Mouse (Mus musculus) R1 (cell line): ENCODE results near the gene Mrpl42.

Experiments
- DNase-seq: peaks from one replicate; pipeline ENCODE4 v3.0.0-alpha.2; 2018; ENCODE audit warnings: low read depth, low spot score

Gene Mrpl42

DNA sequence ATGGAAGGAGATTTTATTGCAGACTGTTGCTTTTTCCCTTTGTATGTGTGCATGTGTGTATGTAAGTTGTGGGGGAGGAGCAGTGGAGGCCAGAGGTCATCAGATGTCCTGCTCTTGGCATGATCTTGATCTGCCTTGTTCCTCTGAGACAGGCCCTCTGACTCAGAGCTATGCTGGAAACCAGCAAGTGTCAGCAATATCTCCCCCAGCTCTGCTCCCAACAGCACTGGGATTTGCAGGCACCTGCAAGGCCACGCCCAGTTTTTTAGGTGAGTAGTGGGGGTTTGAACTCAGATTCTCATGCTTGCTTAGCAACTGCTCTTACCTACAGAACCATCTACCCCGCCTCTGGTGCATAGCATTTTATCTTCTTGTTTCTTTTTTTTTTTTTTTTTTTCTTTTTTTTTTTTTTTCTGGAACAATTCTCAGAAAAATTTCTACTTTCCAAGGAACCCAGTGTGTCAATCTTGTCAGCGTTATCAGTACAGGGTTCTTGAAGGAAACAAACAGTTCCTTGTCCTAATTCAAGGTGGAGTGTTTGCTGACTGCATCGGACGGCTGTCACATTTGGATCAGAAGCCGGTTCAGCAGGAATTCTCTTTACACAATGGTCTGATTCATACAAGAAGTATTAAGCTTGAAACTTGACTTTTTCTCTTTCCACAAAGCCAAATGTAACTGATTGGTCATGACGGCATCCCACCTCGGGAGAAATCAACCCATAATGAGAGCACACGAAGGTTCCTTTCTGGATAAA lies 43.5 kb downstream of the Mrpl42 start:
- DNase-seq: no peak

DNA sequence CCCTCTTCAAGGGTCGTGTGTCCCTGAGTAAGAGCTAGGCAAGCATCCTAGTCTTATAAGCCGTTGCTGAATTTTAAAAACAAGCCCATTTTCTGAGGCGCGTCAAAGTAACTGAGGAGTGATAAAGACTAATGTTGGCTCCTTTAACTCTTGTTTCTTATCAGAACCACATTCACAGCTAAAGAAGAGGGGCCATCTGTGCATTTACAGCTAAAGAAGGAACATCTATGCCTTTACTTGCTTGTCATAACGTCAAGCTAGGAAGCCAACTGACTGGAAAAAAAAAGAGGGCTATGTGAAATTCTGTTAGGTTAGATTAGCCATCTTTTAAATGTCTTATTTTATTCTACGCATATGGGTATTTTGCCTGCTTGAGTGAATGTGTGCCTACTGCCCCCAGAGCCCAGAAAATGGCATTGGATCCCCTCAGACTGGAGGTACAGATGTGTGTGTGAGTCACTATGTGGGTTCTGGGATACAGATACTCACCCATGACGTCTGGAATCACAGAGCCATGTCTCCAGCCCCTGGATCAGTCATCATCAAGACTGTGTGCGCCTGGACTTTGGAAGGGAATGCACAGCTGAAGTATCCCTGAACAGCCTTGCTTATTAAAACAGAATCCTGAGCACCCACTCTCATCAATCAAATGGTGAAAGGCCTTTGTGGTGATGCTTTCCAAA lies 44.2 kb downstream of the Mrpl42 start:
- DNase-seq: no peak

DNA sequence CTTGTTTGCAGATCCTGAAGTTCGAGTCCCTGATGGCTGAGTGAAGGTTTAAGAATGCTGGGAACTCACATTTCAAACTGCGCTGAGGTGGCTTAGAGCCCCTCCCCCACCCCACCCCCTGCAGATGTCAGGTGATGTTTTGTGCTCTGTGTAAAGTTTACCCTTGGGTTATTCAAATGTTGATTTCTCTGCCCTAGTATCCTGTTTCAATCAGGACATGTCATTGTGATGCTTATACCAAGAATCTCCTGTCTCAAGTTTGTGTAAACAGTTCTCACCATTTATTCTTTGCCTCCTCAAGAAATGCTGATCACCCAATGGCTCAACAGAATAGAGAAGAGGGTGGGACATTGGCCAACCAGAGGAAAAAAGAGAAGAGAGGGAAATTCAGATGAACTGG lies 45.6 kb downstream of the Mrpl42 start:
- DNase-seq: peak; percentile 99

GRCm38 (mm10) chr10:95453282-95453681 lies 48.5 kb downstream of the Mrpl42 start:
- peak; percentile 91 for DNase-seq

- no peak for DNase-seq
Measured at GRCm38 (mm10) chr10:95449033-95449432, 52.7 kb downstream of the Mrpl42 start.

DNA sequence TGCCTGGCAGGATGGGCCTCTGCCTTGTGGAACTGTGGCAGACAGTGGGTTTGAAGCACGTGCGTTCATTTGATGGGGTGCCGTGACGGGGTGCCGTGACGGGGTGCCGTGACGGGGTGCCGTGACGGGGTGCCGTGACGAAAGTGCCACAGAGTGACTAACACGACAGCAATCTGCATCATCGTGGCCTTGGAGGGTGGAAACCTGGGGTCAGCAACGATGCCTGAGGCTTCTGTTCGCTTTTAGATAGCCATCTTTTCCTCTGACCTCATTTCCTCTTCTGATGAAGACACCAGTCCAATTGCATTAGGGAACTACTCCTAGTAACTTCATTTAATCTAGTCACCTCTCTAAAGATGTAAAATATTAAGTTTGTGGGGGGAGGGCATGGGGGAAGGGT lies 53.8 kb downstream of the Mrpl42 start:
- no peak for DNase-seq

DNA sequence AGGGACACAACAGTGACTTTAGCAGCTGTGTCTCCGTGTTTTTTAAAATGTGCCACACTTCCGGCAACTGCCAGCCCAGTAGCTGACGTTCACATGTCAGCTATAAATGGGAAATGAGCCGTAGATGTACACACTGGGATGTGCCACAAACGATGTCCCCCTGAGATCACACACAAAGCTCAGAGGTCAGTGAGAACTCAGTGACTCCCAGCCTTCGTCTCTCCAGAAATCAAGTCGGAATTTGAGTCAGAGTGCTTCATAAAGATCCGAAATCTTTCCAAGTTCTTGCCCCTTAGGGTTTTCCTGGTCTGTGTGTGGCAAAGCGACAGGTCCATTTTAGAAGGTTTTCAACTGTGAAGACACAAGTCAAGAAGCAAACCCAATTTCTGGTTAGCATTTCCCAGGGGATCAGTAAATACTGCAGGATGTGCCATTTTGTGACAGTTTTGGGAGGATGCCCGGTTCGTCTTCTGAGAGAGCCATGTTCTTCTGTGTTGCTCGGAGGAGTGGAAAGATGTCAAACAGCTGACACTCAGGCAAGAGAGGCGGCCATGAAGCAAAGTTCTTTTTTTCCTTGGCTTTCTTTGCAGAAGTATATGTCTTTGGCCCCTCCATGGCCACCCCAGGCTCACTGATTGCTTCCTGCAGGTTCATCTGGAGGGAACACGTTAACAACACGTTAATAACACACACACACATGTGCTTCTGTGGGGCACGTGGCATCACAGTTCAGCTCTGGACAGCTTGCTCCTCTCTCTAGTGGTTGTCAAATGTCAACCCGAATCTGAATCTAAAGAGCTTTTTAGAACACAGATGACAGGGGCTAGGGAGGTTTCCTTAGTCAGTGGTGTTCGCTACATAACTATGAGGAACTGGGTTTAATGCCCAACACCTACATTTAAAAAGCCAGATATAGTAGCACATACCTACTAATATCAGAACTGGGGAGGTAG lies 56.4 kb downstream of the Mrpl42 start:
- DNase-seq: no peak

DNA sequence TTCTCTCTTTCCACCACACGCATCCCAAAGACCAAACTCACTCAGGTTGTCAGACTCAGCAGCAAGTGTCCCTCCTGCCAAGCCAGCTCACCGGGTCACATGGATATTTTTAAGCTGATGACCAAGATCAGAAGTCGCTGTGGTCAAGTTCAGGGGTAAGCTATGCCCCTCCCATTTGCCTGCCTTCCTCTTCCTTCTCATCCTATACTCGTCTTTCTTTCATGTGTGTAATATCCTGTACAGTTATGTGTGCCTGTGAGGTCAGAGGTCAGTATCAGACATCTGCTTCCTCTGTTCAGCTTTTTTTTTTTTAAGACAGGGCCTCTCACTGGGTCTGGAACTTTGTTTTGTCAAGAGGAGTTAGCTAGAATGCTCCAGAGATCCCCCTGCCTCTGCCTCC lies 59.4 kb downstream of the Mrpl42 start:
- DNase-seq: no peak

DNA sequence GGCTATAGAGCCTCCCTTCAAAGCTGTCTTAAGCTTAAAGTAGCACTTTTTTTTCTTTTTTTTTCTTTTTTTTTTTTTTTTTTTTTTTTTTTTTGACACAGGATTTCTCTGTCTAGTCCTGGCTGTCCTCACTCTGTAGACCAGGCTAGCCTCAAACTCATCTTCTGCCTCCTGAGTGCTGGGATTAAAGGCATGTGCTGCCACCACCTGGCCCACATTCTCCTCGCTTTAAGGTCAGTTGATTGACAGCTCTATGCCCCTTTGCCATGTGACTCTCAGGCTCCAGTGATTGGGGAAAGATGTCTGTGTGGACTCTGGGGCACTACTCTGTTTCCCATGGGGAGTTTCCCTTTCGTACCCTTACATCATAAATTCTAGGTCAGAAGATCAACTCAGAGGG lies 61.2 kb downstream of the Mrpl42 start:
- DNase-seq: peak; percentile 31

DNA sequence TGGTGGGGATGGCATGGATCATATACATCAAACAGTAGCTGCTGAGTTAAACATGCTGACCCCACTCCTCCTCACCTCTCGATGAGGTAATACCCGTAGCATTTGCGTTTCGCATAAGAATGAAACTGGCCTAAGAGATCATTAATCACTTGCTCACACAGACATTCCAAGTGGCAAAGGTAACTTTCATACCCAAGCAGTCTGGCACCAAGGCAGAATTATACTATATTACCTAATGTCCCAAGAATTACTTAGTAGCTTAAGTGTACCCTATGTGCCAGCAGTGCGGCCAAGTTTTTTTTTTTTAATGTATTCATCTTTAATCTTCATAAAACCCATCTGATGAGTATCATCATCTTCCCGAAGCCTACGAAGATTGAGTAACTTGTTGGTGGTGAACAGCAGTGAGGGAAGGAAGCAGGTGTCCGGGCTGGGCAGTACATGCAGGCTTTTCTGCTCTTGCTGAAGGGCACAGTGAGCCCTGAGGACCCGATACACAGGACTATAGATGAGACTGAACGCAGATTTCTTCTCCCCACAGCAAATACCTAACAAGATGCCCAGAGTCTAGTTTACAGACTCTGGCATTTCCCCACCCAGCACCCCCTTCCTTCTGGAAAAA lies 61.9 kb downstream of the Mrpl42 start:
- peak; percentile 30 for DNase-seq

DNA sequence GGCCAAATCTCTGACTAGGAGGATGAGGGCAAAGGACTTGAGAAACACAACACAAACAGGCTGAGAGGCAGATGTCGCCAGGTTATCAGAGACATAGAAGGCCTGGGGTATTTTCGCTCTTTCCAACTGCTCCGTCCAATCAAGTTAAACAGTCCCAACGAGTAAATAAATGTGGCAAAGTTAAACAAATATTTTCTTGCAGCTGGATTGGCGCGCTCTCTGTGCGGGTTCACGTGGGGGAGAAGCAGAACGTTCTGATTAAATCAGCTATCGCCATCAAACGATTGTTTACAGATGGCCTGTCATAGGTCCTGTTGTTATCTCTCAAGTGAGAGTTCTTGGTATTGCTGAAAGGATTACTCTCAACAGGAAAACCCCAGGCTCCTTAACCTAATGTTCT lies 62.8 kb downstream of the Mrpl42 start:
- no peak for DNase-seq
